Mouse (Mus musculus): ENCODE results near the gene Ephx3. TPM values are rescaled to one million over a fixed set of nuclear protein-coding genes. Genes with fewer than 3 reads are reported as not detected.

Ephx3 gene
- total RNA-seq, 2 experiments from 2014 or later = 0.49 to 0.75 TPM

- no peak for DNase-seq (ENCODE audit: extremely low spot score in 1 of 2, low spot score in 1 of 2)
Observed at GRCm38 (mm10) chr17:32176919-32177318, 12.4 kb downstream of the Ephx3 start.

GRCm38 (mm10) chr17:32173166-32173565 is 16.2 kb downstream of the Ephx3 start:
- no peak for DNase-seq (ENCODE audit: extremely low spot score in 1 of 2, low spot score in 1 of 2)

GRCm38 (mm10) chr17:32172485-32172884 is 16.9 kb downstream of the Ephx3 start:
- DNase-seq (ENCODE audit: extremely low spot score in 1 of 2, low spot score in 1 of 2) = no peak

- no peak for DNase-seq (ENCODE audit: extremely low spot score in 1 of 2, low spot score in 1 of 2)
Observed at GRCm38 (mm10) chr17:32169518-32170225, 19.7 kb downstream of the Ephx3 start.

GRCm38 (mm10) chr17:32166687-32167086 is 22.7 kb downstream of the Ephx3 start, which contains the start of gene Notch3:
TSS of gene Notch3 (minus strand) at chr17:32166852.
- DNase-seq (ENCODE audit: extremely low spot score in 1 of 2, low spot score in 1 of 2) = no peak

GRCm38 (mm10) chr17:32165803-32166595 is 23.4 kb downstream of the Ephx3 start:
- DNase-seq (ENCODE audit: extremely low spot score in 1 of 2, low spot score in 1 of 2) = peak in 1 of 2 experiments; percentile 48

- DNase-seq (ENCODE audit: extremely low spot score in 1 of 2, low spot score in 1 of 2) = no peak
Observed at GRCm38 (mm10) chr17:32165266-32165802, 24.0 kb downstream of the Ephx3 start.

- DNase-seq (ENCODE audit: extremely low spot score in 1 of 2, low spot score in 1 of 2) = no peak
Observed at GRCm38 (mm10) chr17:32164780-32165179, 24.6 kb downstream of the Ephx3 start.

- DNase-seq (ENCODE audit: extremely low spot score in 1 of 2, low spot score in 1 of 2) = no peak
Observed at GRCm38 (mm10) chr17:32163910-32164650, 25.3 kb downstream of the Ephx3 start.

- peak; percentile 55 to 77 for DNase-seq (ENCODE audit: extremely low spot score in 1 of 2, low spot score in 1 of 2)
Observed at GRCm38 (mm10) chr17:32162112-32162850, 27.1 kb downstream of the Ephx3 start.

GRCm38 (mm10) chr17:32160882-32161281 is 28.5 kb downstream of the Ephx3 start:
- DNase-seq (ENCODE audit: extremely low spot score in 1 of 2, low spot score in 1 of 2) = no peak

- no peak for DNase-seq (ENCODE audit: extremely low spot score in 1 of 2, low spot score in 1 of 2)
Observed at GRCm38 (mm10) chr17:32158841-32159240, 30.5 kb downstream of the Ephx3 start.

- no peak for DNase-seq (ENCODE audit: extremely low spot score in 1 of 2, low spot score in 1 of 2)
Observed at GRCm38 (mm10) chr17:32146718-32147117, 42.6 kb downstream of the Ephx3 start.

- DNase-seq (ENCODE audit: extremely low spot score in 1 of 2, low spot score in 1 of 2) = peak; percentile 74 to 84
Observed at GRCm38 (mm10) chr17:32142907-32143854, 46.2 kb downstream of the Ephx3 start.

- DNase-seq (ENCODE audit: extremely low spot score in 1 of 2, low spot score in 1 of 2) = no peak
Observed at GRCm38 (mm10) chr17:32142234-32142633, 47.1 kb downstream of the Ephx3 start.

All from layer of hippocampus, postnatal 25 days (tissue).